Mouse (Mus musculus) lung, postnatal 0 days (tissue): ENCODE measurements around the gene Nppa.

ENCODE experiments used
- CTCF ChIP-seq: IDR thresholded peaks from 2 replicates; pipeline ENCODE4 v1.5.1; 2016; ENCODE audit warnings: antibody characterized with exemption, mild to moderate bottlenecking
- EP300 ChIP-seq: IDR thresholded peaks from 2 replicates; pipeline ENCODE4 v1.6.1; 2016; ENCODE audit warnings: antibody characterized with exemption, mild to moderate bottlenecking, control low read depth

DNA sequence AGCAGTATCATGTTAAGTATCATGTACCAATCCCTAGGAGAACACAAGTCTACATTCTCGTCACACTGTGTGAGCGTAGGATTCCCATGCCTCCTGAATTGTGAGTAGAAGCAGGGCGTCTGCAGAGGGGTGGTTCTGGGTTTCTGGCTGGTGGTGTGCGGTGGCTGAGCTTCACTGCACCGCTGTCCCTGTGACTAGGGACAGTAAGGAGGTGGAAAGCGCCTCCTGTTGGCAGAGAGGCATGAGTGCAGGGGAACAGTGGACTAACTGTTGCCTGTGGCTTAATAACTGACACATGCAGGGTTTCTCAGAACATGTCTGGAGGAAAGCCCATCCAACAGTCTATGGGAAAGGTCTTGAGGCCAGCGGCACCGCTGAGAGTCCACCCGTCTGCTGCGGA, 14.9 kb downstream of the Nppa start:
- peak; percentile 58 for TF ChIP-seq CTCF
- TF ChIP-seq EP300, result no peak
